27 mouse cellular contexts compared by ENCODE assay signal in the genomic region with DNA sequence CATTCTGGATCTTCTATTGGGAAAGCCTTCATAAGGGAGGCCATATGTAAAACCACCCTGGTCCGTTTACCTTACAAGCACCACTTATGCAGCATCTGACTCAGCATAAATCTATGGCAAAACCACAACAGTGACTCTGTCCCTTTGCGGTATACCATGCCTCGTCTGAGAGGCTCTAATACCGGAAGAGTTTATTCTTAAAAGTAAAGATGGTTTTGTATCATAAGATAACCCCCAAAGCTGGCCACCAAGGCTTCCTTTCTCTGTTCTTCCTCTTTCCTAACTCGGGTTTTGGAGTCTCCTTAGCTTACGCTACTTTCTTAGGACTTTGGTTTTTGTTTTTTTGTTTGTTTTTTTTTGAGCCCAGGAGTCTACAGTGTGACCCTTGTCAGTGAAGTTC. TPM values are rescaled to one million over a fixed set of nuclear protein-coding genes. Genes with fewer than 3 reads are reported as not detected.
A peak's percentile ranks its signal among the peaks of the same experiment; 100 is the strongest.
DNase-seq lines count a peak whose midpoint lies in the region; ATAC-seq lines count a peak whose summit lies in the region.
"Had no signal": no experiment of that assay in that cellular context is flagged by ENCODE, and none has a peak within 500 bp of the region (broad histone marks: within the 10 kb centered on the region; RNA-seq: fewer than 3 reads in every experiment).

No protein-coding gene starts in this region.

- H3K27me3 ChIP-seq in intestine, embryonic 15.5 days (replicated peaks): no peaks in the 10 kb centered on the region
- H3K27me3 ChIP-seq: limb, embryonic 15.5 days; midbrain, embryonic 12.5 days; stomach, embryonic 15.5 days had no signal

- peak; percentile 48 for DNase-seq in thymus, postnatal 0 days (ENCODE audit: low spot score)
- DNase-seq in thymus, postnatal 4 days: no peak
- peak; percentile 8 for DNase-seq in T-cell, adult 2 months (ENCODE audit: low spot score)
- DNase-seq in induced T-regulatory cell, adult 2 months (ENCODE audit: low read depth): peak; percentile 58
- no peak for DNase-seq in layer of hippocampus, postnatal 10 days (ENCODE audit: low spot score in 2 of 2)
- DNase-seq in adrenal gland, adult 8-10 months: no peak
- no peak for DNase-seq in heart, postnatal 4 days
- DNase-seq: adrenal gland, postnatal 25 days; cerebellum, adult 18-20 months; cerebellum, postnatal 25 days; heart, adult 2 months; heart, postnatal 36 days; kidney, adult 18-20 months; lung, embryonic 14.5 days; lung, postnatal 4 days; thymus, adult 2 months had no signal

- no peak for ATAC-seq in intestine, embryonic 15.5 days
- ATAC-seq: hindbrain, postnatal 0 days had no signal

- no peak overlapping the region for H3K4me3 ChIP-seq in intestine, embryonic 15.5 days (replicated peaks)
- H3K4me3 ChIP-seq: embryonic facial prominence, embryonic 10.5 days; heart, adult 2 months; layer of hippocampus, adult 2 months; limb, embryonic 15.5 days; midbrain, embryonic 12.5 days; stomach, embryonic 15.5 days had no signal

- H3K36me3 ChIP-seq in intestine, embryonic 15.5 days: no peaks in the 10 kb centered on the region
- H3K36me3 ChIP-seq: stomach, embryonic 15.5 days had no signal

- WGBS in intestine, embryonic 15.5 days: 81% methylated on average over 6 of the region's 6 CpGs

- H3K9me3 ChIP-seq in intestine, embryonic 15.5 days: no peaks in the 10 kb centered on the region
- H3K9me3 ChIP-seq: embryonic facial prominence, embryonic 10.5 days; limb, embryonic 15.5 days; midbrain, embryonic 12.5 days; stomach, embryonic 15.5 days had no signal

- H3K4me1 ChIP-seq in intestine, embryonic 15.5 days (replicated peaks): no peaks in the 10 kb centered on the region
- H3K4me1 ChIP-seq: midbrain, embryonic 12.5 days; stomach, embryonic 15.5 days had no signal

- no peak overlapping the region for H3K9ac ChIP-seq in intestine, embryonic 15.5 days
- H3K9ac ChIP-seq: limb, embryonic 15.5 days; lung, embryonic 14.5 days; midbrain, embryonic 12.5 days; stomach, embryonic 15.5 days had no signal

- no peak overlapping the region for H3K4me2 ChIP-seq in intestine, embryonic 15.5 days (replicated peaks)
- H3K4me2 ChIP-seq: limb, embryonic 15.5 days; lung, embryonic 14.5 days; midbrain, embryonic 12.5 days; stomach, embryonic 15.5 days had no signal

- no peak overlapping the region for H3K27ac ChIP-seq in intestine, embryonic 15.5 days
- H3K27ac ChIP-seq: embryonic facial prominence, embryonic 10.5 days; heart, adult 2 months; hindbrain, postnatal 0 days; kidney, postnatal 0 days; layer of hippocampus, adult 2 months; limb, embryonic 15.5 days; midbrain, embryonic 12.5 days; stomach, embryonic 15.5 days had no signal

RNA-seq across cellular contexts. Expression of a gene that starts 23.0 kb away (rescaled TPM):
- polyA plus RNA-seq in thymus, postnatal 0 days (2015; fragmentation: Nextera tagmentation; extraction: Ambion mirVana): 0.90 and 0.93 TPM in 2 replicates
- polyA plus RNA-seq in intestine, embryonic 15.5 days (2015; fragmentation: Nextera tagmentation; extraction: Ambion mirVana): 0.19 TPM in 1 of 2 replicates, not detected in the other
- total RNA-seq in layer of hippocampus, postnatal 10 days (2021): under 1 TPM in 1 of 2 experiments, not detected in 1; 0.27 TPM
- under 1 TPM in 2 of 4 experiments, not detected in 2; 0.21 to 0.28 TPM for total RNA-seq in adrenal gland, adult 8-10 months (2022)
- under 1 TPM in 1 of 2 experiments, not detected in 1; 0.34 TPM for total RNA-seq in heart, postnatal 4 days (2021)
- total RNA-seq: adrenal gland, postnatal 25 days; heart, adult 2 months; heart, postnatal 36 days; layer of hippocampus, adult 2 months; left cerebral cortex, postnatal 36 days; monocyte, adult 5-6 weeks had no signal
- polyA plus RNA-seq: embryonic facial prominence, embryonic 10.5 days; forebrain, embryonic 11.5 days had no signal

Comparison
In these comparisons a context has a peak if more than half of its experiments do, and no peak if none do; other contexts are left out.
1. DNase-seq: peak in thymus, postnatal 0 days (single experiment), T-cell, adult 2 months (single experiment) and induced T-regulatory cell, adult 2 months (single experiment); none in thymus, postnatal 4 days (single experiment), layer of hippocampus, postnatal 10 days (0 of 2), adrenal gland, adult 8-10 months (single experiment) and heart, postnatal 4 days (single experiment).